Mouse (Mus musculus): ENCODE measurements around the gene Cfap221. TPM values are rescaled to one million over a fixed set of nuclear protein-coding genes. Genes with fewer than 3 reads are reported as not detected.

Cfap221 gene
- total RNA-seq, 2 experiments from 2014 or later = not detected

DNA sequence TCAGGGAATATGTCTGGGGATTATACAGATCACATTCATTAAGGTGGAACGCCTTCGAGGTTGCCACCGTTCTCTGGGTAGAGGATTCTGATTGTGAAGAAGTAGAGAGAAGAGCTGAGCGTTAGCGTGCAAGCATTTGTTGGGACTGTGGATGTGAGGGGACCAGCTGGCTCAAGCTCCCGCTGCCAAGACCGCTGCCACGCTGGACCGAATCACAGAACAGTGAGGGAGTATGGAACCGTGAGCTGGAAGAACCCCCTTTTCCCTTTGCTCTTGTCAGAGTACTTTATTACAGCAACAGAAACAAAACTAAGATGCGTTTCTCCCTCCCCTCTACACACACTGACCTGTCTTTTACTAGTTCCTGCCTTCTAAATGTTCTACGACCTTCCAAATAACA is 15.6 kb upstream of the Cfap221 start:
- ATAC-seq (replicated peaks; ENCODE audit: low FRiP score, poor library complexity, severe bottlenecking) = no peak

DNA sequence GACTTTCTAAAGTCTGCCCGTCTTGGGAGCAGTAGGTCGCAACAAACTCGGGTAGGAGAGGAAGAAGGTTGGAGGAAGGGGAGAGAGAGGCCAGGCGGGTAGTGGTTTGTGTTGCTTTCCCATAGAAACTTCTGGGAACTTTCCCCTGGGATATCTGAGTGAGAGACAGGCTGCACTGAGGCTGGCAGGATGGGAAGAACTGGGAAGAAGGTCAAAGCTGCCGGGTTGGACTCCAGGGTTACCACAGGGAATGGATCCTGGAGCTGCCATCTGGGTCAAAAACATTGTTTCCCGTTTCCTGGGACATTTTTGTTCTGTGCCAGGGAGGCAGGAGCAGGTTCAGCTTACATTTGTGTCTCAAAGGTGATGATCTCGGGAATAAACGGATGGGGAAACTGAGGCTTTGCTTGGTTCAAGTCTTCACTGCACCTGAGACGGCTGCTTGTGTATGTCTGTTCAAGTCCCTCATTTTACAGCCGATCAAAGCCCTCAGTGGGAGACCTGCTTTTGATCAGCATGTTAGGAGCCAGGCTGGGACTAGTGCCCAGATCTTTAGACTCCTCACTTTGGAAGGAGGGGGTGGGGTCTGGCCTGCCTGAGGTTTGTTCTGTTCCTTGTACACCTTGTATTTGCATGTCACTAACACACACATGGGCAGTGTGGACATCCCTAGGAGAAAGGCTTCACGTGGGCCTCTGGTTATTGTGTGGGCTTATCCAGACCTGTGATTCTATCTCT is 11.0 kb upstream of the Cfap221 start:
- no peak for ATAC-seq (replicated peaks; ENCODE audit: low FRiP score, poor library complexity, severe bottlenecking)

GRCm38 (mm10) chr1:120006844-120007790 is 10.1 kb upstream of the Cfap221 start, which contains the start of gene Sctr:
Gene Sctr (plus strand): TSS chr1:120006894.
- no peak for ATAC-seq (replicated peaks; ENCODE audit: low FRiP score, poor library complexity, severe bottlenecking)

DNA sequence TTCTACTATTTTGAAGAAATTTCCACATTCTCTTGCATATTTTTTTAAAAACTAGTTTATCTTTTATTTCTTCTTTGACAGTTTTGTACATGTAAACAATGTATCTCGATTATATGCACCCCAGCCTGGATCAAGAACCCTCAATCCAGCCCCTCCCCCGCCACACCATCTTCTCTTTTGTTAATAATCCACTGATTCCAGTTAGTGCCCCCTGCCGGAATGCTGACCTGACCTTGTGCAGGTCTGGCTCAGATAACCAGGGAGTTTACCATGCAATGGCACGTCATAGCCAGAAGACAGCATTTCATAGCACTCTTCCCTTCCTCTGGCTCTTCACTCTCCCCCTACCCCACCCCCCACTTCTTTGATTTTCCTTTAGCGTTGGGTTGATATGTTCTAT is 610 bp upstream of the Cfap221 start:
- ATAC-seq (replicated peaks; ENCODE audit: low FRiP score, poor library complexity, severe bottlenecking) = no peak

GRCm38 (mm10) chr1:119986555-119986954 is 10.5 kb downstream of the Cfap221 start:
- no peak for ATAC-seq (replicated peaks; ENCODE audit: low FRiP score, poor library complexity, severe bottlenecking)

- ATAC-seq (replicated peaks; ENCODE audit: low FRiP score, poor library complexity, severe bottlenecking) = no peak
These were observed 21.9 kb downstream of the Cfap221 start for GRCm38 (mm10) chr1:119975141-119975540.

DNA sequence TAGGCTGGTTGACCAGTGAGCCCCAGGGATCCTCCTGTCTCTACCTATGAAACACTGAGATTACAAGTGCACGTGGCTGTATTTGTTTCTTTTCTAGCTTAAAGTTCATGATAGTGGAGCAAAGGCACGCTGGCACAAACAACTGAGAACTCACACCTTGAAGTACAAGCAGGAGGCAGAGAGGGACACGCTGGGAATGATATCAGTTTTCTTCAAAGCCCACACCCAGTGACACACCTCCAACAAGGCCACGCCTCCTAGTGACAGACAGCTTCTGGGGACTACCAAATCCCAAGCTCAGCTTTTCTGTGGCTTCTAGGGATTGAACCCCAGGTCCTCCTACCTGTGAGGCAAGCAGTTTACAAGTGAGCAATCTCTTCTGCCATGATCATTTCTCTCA is 23.9 kb downstream of the Cfap221 start:
- ATAC-seq (replicated peaks; ENCODE audit: low FRiP score, poor library complexity, severe bottlenecking) = no peak

DNA sequence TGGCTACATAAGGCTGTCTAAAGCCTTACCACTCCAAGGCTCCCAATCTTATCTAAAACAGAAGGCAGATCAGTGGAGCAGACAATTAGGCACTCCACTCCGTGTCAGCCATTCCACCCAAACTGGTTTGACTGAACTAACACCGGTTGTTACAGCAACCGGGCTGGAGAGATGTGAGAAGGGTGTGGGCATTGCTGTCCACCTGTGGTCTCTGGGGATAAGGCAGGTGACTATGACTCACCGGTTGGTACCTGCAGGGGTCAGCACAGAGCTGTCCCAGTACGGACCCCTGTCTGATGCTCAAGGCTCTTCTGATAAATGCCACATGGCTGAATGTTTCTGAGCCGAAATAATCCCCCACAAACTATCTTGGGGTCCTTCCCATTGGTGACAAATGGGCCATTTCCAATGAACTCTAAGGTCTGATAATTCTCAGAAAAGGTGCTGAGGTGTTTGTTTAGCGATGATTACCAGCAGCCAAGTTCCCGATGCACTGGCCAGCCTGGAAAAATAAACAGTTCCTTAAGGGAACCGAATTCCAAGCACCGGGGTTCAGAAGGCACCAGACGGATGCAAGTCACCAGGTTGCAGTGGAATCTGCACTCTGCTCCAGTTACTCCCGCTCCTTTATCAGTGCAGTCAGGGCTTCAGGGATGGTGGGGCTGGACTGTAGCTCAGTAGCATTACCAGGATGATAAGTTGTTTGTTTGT is 31.1 kb downstream of the Cfap221 start:
- ATAC-seq (replicated peaks; ENCODE audit: low FRiP score, poor library complexity, severe bottlenecking) = no peak

GRCm38 (mm10) chr1:119959920-119960319 is 37.1 kb downstream of the Cfap221 start:
- ATAC-seq (replicated peaks; ENCODE audit: low FRiP score, poor library complexity, severe bottlenecking) = no peak

DNA sequence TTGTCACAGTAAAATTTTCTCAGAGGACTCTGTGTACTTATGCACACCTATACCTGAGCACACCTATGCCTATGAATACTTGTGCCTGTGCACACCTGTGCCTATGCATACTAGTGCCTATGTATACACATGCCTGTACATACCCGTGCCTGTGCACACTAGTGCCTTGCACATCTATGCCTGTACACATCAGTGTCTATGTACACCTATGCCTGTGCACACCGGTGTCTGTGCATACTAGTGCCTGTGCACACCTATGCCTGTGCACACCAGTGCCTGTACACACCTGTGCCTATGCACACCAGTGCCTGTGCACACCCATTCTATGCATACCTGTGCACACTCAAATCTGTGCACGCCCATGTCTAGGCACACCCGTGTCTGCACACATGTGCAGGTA is 37.6 kb downstream of the Cfap221 start:
- ATAC-seq (replicated peaks; ENCODE audit: low FRiP score, poor library complexity, severe bottlenecking) = no peak

- ATAC-seq (replicated peaks; ENCODE audit: low FRiP score, poor library complexity, severe bottlenecking) = no peak
These were observed 39.3 kb downstream of the Cfap221 start for GRCm38 (mm10) chr1:119957716-119958222.

- ATAC-seq (replicated peaks; ENCODE audit: low FRiP score, poor library complexity, severe bottlenecking) = no peak
These were observed 42.4 kb downstream of the Cfap221 start for GRCm38 (mm10) chr1:119954680-119955079.

GRCm38 (mm10) chr1:119953456-119953855 is 43.6 kb downstream of the Cfap221 start:
- ATAC-seq (replicated peaks; ENCODE audit: low FRiP score, poor library complexity, severe bottlenecking) = no peak

DNA sequence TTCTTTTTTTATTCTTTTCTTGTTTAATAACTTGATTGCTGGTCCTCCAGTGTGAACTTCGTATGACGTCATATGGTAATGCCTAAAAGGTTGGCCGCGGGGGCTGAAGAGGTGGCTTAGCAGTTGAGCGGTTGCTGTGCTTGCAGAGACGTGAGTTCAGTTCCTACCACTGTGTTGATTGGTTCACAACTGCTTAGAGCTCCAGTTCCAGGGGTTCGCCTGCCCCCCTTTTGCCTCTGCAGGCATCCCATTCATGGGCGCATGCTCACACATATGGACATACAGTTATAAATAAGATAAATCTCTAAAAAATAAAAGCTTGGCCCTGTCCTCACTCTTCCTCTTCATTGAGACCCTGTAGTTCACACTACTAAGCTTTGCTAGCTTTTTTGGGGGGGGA is 46.9 kb downstream of the Cfap221 start:
- ATAC-seq (replicated peaks; ENCODE audit: low FRiP score, poor library complexity, severe bottlenecking) = no peak

DNA sequence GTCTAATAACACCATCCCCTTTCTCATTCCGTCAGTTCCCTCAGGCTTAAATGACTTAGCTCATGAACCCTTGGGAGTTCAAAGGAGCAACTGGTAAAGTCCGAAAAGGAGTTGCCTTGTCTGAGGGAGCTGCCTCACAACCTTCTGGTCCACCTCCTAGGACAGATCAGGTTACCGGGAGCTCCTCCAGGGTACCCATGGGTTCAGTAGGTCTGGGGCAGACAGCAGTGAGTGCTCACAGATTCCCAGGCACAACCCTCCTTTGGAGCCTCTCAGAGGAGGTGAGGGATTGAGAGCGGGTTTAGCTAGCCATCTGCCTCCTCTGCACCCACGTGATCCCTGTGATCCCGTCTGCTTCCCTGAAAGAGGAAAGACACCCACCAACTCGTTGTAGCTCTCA is 60.2 kb downstream of the Cfap221 start:
- no peak for ATAC-seq (replicated peaks; ENCODE audit: low FRiP score, poor library complexity, severe bottlenecking)

DNA sequence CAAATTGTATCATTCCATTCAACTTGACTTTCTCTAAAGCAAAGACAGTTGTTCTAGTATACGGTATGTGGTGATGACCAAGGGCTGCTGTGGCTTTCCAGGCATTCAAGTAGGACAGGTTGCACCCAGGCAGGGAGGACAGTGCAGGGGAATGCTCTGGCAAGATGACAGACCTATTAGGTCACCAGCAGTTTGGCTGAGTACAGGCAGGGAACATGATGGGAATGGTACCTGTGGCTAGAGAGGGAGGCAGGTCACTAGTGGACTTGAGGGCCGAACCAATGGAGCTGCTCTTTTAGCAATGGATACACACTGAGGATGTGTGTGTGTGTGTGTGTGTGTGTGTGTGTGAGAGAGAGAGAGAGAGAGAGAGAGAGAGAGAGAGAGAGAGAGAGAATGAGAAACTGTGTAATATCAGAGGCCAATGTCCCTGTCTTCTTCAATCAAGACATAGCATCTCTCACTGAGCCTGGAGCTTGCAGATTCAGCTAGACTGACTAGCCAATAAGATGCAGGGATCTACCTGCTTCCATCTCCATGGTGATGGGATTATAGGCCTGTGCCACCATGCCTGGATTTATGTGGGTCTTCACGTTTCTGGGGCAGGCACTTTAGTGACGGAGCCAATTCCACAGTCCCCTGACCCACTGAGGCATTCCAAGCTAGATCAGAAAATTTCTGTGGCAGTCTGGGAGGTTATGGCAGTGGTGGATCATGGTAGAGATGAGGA is 65.4 kb downstream of the Cfap221 start:
- ATAC-seq (replicated peaks; ENCODE audit: low FRiP score, poor library complexity, severe bottlenecking) = no peak

- ATAC-seq (replicated peaks; ENCODE audit: low FRiP score, poor library complexity, severe bottlenecking) = no peak
These were observed 67.3 kb downstream of the Cfap221 start for GRCm38 (mm10) chr1:119929715-119930114.

DNA sequence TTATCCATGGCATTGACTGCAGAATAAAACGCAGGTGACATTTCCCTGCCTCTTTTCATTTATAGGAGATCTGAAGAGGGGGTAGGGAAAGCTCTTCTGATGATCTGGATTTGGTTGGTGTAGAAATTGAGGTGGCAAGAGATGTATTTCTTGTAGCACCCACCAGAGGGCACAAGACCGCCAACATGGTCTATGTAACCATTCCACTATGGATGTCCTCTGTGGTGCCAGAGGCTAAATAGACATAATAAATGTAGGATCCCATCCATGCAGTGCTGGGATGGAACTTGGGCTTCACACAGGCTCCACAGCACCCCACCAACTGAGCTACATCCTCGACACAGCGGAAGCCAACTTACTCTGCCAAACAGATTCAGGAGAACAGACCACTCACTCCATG is 77.7 kb downstream of the Cfap221 start:
- no peak for ATAC-seq (replicated peaks; ENCODE audit: low FRiP score, poor library complexity, severe bottlenecking)

- ATAC-seq (replicated peaks; ENCODE audit: low FRiP score, poor library complexity, severe bottlenecking) = no peak
These were observed 80.1 kb downstream of the Cfap221 start for GRCm38 (mm10) chr1:119916823-119917371.

Data from erythroid progenitor cell, adult 5-6 weeks (primary cell).